Mouse (Mus musculus): ENCODE results near the gene Mllt3. TPM values are rescaled to one million over a fixed set of nuclear protein-coding genes. Genes with fewer than 3 reads are reported as not detected.
A peak's percentile ranks its signal among the peaks of the same experiment; 100 is the strongest.

The Mllt3 gene
- polyA plus RNA-seq, 1 experiment from 2014 or later: 73.6 TPM

DNA sequence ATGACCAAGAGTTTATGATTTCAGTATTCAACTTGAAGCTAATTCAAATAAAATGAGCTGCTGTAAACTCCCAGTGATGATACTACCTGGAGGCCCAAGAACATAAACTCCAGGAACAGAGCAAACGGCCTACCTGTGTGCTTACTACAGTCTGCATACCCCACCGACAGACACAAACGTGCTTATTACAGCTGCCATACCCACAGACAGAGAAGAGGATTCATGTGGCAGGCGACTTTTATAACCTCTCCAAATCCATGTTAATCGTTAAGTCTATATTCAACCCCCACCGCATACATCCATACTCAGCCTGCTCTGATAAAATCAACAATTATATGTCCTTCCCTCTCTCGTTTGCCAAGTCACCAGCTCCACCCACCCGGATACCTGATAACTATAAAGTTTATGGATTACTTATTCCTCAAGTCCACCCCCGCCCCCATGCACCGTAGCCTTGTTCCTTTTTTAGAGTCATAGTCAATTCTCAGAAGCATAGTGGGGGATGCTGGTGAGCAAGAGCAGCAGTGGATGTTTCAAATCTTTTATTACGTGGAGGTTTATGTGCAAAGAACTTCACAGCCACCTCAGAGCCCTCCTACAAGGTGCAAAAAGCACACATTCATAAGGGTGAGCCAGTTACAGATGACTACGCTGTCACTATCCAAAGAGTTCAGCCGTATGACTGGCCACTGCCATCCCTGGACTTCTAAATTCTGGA, 70.0 kb downstream of the Mllt3 start:
- no peak for ATAC-seq (ENCODE audit: low read depth)
- H3K4me1 ChIP-seq (replicated peaks): peaks cover 5% of the 10 kb centered on the region; the same call in 1 of the 2 replicates
- H3K4me2 ChIP-seq: no peak overlapping the region
- no peak overlapping the region for H3K9ac ChIP-seq
- no peak overlapping the region for H3K4me3 ChIP-seq
- no peaks in the 10 kb centered on the region for H3K9me3 ChIP-seq
- WGBS: 88% methylated on average over 13 of the region's 13 CpGs
- no peaks in the 10 kb centered on the region for H3K27me3 ChIP-seq
- no peaks in the 10 kb centered on the region for H3K36me3 ChIP-seq
- no peak overlapping the region for H3K27ac ChIP-seq (replicated peaks)

DNA sequence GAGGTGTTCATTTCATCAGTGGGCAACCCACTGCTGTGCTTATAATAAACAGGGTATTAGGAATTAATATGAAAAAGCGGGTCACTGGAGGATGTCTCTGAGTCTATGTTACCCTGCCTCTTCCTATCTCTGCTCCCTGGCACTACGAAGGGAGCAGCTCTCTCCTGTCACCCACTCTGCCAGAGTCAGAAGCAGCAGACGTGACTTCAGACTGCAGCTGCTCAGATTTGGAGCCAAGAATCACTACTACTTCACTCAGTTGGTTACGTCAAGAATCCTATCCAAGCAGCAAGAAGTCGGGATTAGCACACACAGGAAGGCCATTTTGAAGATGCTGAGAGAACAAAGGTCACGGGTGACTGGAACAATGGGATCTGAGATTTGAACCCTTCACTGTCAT, 71.3 kb downstream of the Mllt3 start:
- 79% methylated on average over 6 of the region's 6 CpGs for WGBS

DNA sequence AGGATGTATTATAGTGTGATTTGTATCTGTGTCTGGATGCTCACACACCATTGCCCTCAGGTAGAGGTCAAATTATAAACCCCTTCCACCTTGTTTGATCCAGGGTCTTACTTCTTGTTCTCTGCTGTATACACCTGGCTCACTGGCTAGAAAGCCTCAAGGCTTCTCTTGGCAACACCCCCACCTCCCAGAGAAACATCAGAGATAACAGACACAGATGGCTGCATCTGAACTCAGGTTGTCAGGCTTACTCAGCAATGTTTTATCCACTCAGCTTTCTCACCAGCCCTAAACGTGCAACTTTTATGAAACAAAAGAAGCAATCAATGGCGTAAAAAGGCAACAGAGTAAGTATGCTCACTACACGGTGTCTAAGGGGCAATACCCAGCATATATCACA, 75.3 kb downstream of the Mllt3 start:
- H3K4me2 ChIP-seq: no peak overlapping the region
- no peaks in the 10 kb centered on the region for H3K27me3 ChIP-seq
- H3K9ac ChIP-seq: no peak overlapping the region
- no peak overlapping the region for H3K4me3 ChIP-seq
- 53% methylated on average over 3 of the region's 3 CpGs for WGBS
- ATAC-seq (ENCODE audit: low read depth): no peak
- no peaks in the 10 kb centered on the region for H3K9me3 ChIP-seq
- peaks cover 29% of the 10 kb centered on the region for H3K4me1 ChIP-seq (replicated peaks)
- no peaks in the 10 kb centered on the region for H3K36me3 ChIP-seq
- no peak overlapping the region for H3K27ac ChIP-seq (replicated peaks)

More for the DNA sequence above, 71.3 kb downstream of the Mllt3 start:
- Histone ChIP-seq H3K4me1 (replicated peaks) (peaks cover 11% of the 10 kb centered on the region), H3K9me3 (no peaks in the 10 kb centered on the region), H3K4me2 (no peak overlapping the region), H3K36me3 (no peaks in the 10 kb centered on the region), H3K9ac (no peak overlapping the region), H3K27me3 (no peaks in the 10 kb centered on the region), H3K27ac (replicated peaks) (no peak overlapping the region), H3K4me3 (no peak overlapping the region)
- no peak for ATAC-seq (ENCODE audit: low read depth)

DNA sequence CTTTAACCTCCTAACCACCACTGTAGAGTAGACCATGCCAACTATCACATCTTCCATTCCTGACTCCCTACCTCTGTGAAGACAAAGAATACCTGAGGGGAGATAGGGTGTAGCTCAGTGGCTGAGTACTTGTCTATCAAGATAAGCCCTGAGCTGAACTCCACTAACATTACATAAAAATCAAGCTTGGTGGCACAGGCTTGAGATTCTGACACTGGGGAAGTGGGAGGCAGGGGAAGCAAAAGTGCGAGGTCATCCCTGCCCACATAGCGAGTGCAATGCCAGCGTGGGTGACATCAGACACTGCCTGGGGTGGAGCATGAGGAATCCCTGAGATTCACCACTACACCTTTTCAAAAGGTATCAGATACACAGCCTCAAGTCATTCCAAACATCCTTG, 76.0 kb downstream of the Mllt3 start:
- 0 out of 2 replicates have a peak, but pooled peaks have one; percentile 26 for ATAC-seq (ENCODE audit: low read depth)
- H3K9me3 ChIP-seq: no peaks in the 10 kb centered on the region
- H3K4me1 ChIP-seq (replicated peaks): peaks cover 29% of the 10 kb centered on the region
- no peaks in the 10 kb centered on the region for H3K36me3 ChIP-seq
- 96% methylated on average over 3 of the region's 3 CpGs for WGBS
- H3K9ac ChIP-seq: no peak overlapping the region
- no peak overlapping the region for H3K4me3 ChIP-seq
- H3K27me3 ChIP-seq: no peaks in the 10 kb centered on the region
- no peak overlapping the region for H3K27ac ChIP-seq (replicated peaks)
- no peak overlapping the region for H3K4me2 ChIP-seq

DNA sequence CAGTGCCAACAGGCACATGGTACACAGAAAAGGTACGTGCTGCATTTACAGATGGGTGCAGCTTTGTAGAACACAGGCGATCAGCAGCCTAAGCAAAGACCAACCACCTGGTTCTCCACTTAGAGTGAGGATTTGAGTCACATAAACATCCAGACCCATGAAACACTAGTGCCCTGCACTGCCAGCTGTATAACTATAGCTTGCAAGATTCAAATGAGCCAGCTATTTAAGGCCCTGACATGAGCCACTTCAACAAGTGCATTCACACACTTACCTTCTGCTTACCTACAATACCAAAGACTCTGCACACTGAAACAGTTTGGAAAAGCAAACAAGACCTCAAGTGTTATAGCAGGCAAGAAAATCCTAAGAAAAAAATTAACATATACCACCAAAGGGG, 78.0 kb downstream of the Mllt3 start:
- 85% methylated on average over 2 of the region's 2 CpGs for WGBS
- H3K9me3 ChIP-seq: no peaks in the 10 kb centered on the region
- H3K4me2 ChIP-seq: no peak overlapping the region
- H3K4me3 ChIP-seq: no peak overlapping the region
- H3K9ac ChIP-seq: no peak overlapping the region
- no peak for ATAC-seq (ENCODE audit: low read depth)
- peaks cover 29% of the 10 kb centered on the region for H3K4me1 ChIP-seq (replicated peaks)
- H3K27ac ChIP-seq (replicated peaks): no peak overlapping the region
- H3K27me3 ChIP-seq: no peaks in the 10 kb centered on the region
- H3K36me3 ChIP-seq: no peaks in the 10 kb centered on the region

DNA sequence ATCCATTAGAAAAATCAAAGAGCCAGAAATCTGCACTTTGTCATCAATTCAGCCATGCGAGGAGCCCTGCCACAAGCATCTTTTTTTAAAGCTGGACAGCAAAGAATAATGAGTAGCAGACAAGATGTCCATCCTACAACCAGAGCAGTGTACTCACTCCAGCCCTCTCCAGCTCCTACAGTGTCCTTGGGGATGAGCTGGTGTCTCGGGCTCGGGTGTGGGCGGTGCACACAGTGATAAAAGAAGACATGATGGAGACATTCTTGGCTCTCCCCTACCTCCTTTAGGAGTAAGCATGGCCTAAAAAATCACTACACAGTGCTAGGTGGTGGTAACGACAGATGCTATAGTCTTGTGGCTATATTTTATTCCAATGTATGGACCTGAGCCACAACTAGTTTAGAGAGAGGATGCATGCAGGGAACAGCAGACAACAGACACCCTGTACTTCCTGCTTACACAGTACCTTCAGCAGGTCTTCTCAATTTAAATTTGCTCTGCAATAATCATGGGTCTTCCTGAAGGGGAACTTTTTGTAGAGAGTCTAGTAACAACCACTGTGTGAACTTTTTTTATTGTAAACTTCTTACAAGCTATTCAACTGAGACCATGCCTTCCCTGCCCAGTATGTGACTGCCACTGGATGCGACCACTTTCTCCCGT, 78.6 kb downstream of the Mllt3 start:
- no peaks in the 10 kb centered on the region for H3K36me3 ChIP-seq
- ATAC-seq (ENCODE audit: low read depth): peak; percentile 45; the same call in 1 of the 2 replicates
- H3K27me3 ChIP-seq: no peaks in the 10 kb centered on the region
- H3K9ac ChIP-seq: no peak overlapping the region
- peaks cover 29% of the 10 kb centered on the region for H3K4me1 ChIP-seq (replicated peaks)
- H3K4me3 ChIP-seq: no peak overlapping the region
- no peak overlapping the region for H3K4me2 ChIP-seq
- H3K27ac ChIP-seq (replicated peaks): no peak overlapping the region
- H3K9me3 ChIP-seq: no peaks in the 10 kb centered on the region
- WGBS: 75% methylated on average over 7 of the region's 7 CpGs

DNA sequence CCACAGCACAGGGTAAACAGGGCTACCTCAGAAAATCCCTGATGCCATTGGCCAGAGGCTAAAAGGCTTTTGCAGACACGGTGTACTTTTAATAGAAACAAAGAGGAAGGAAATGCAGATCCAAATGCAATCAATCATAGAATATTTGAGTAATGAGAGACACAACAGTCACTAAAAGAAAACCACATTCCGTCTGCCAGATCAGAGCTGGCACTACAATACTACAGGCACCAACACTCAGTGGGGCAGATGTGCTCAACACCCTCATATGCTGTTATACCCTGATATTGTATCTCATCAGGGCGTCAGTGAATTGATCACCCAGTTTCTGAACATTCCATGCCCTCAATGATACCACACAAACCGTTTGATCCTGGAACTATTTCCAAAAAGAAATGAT, 79.4 kb downstream of the Mllt3 start:
- no peak overlapping the region; the same call in 1 of the 2 replicates for H3K27ac ChIP-seq (replicated peaks)
- no peak for ATAC-seq (ENCODE audit: low read depth)
- no peaks in the 10 kb centered on the region for H3K27me3 ChIP-seq
- no peak overlapping the region for H3K4me2 ChIP-seq
- no peaks in the 10 kb centered on the region for H3K36me3 ChIP-seq
- H3K4me3 ChIP-seq: no peak overlapping the region
- H3K9ac ChIP-seq: no peak overlapping the region
- no peaks in the 10 kb centered on the region for H3K9me3 ChIP-seq
- 74% methylated on average over 4 of the region's 4 CpGs for WGBS
- peaks cover 29% of the 10 kb centered on the region for H3K4me1 ChIP-seq (replicated peaks)

DNA sequence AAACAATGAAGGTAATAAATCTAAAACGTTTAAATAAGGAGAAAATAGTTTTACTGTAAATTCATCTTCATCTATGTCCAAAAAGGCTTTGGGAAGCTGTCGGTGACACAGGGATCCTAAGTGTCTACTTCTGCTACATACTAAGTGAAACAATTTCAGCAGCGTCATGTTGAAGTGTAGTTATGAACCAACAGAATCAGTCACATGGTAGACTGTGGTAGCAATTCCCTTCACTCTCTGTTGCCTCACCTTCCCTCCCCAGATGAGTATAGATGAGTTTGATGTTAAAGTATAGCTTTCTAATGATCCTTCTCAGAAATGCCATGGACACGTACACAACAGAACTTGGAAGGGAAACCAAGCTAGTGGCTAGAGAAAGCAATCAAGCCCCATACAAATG, 79.9 kb downstream of the Mllt3 start:
- WGBS: 82% methylated on average over 4 of the region's 4 CpGs
- no peak overlapping the region for H3K4me2 ChIP-seq
- no peaks in the 10 kb centered on the region for H3K9me3 ChIP-seq
- no peaks in the 10 kb centered on the region for H3K36me3 ChIP-seq
- no peak overlapping the region for H3K27ac ChIP-seq (replicated peaks)
- no peaks in the 10 kb centered on the region for H3K27me3 ChIP-seq
- peaks cover 27% of the 10 kb centered on the region for H3K4me1 ChIP-seq (replicated peaks)
- no peak overlapping the region for H3K4me3 ChIP-seq
- H3K9ac ChIP-seq: no peak overlapping the region
- ATAC-seq (ENCODE audit: low read depth): no peak

DNA sequence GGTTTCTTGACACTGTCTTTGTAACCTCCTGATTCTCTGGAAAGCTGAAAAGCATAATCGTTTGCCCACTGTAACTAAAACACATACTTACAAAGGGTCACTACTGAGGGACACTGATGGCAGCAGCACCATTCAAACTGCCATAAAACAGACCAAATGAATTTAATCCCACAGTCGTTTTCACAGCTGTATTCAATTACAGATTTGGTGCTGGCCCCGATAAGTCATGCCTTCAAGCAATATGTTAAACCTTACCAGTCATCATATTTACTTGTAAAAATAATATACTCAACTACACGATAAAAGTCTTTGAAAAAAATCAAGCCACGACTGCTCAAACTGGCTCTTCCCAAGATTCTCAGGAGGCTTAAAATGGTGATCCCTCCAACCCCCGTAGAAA, 83.7 kb downstream of the Mllt3 start:
- WGBS: 66% methylated on average over 6 of the region's 6 CpGs
- Histone ChIP-seq H3K4me3 (no peak overlapping the region), H3K9me3 (no peaks in the 10 kb centered on the region), H3K36me3 (no peaks in the 10 kb centered on the region), H3K27ac (replicated peaks) (no peak overlapping the region), H3K4me2 (no peak overlapping the region), H3K4me1 (replicated peaks) (peaks cover 11% of the 10 kb centered on the region), H3K27me3 (no peaks in the 10 kb centered on the region), H3K9ac (no peak overlapping the region)
- no peak for ATAC-seq (ENCODE audit: low read depth)

DNA sequence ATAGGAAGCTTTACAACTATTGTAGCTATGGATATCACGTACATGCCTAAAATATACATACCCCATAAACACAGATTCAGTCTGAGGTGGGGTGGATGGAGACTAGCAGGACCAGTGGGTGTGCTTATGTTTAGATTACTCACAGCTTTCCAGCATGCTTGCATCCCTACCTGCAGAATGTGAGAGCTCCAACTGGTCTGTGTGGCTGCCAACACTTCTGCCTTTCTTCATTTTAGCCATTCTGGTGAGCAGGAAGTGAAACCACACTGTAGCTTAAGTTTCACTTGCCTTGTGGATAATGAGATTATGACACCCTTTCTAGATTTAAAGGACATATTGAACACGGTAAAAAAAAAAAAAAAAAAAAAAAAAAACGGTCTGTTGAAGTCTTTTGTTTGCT, 88.8 kb downstream of the Mllt3 start:
- Histone ChIP-seq H3K36me3 (no peaks in the 10 kb centered on the region), H3K27ac (replicated peaks) (no peak overlapping the region), H3K9ac (no peak overlapping the region), H3K4me3 (no peak overlapping the region), H3K27me3 (no peaks in the 10 kb centered on the region), H3K9me3 (no peaks in the 10 kb centered on the region), H3K4me2 (no peak overlapping the region), H3K4me1 (replicated peaks) (peaks cover 16% of the 10 kb centered on the region)
- no peak for ATAC-seq (ENCODE audit: low read depth)
- 74% methylated on average over 3 of the region's 3 CpGs for WGBS

DNA sequence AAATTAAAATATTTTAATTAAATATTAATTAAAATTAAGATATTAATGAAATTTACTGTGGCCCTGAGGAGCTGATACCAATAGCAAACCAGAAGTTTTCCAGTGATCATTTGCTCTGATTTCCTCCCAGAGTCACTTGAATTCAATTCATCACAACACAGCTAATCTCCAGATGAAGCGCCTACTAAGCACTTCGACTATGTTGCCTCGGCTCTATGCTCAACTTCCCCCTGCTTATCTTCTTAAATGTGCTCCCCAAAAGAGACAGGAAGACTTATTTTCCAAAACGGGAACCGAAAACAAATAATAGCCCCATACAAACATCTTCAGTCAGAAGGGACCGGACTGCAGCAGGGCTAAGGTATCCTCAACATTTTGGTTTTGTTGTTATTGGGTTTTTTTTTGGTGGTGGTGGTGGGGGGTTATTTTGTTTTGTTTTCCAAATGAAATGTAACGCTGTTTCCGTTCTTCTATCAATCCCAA, 90.2 kb downstream of the Mllt3 start:
- no peak overlapping the region for H3K27ac ChIP-seq (replicated peaks)
- whole genome bisulfite sequencing: 88% methylated on average over 8 of the region's 8 CpGs
- no peaks in the 10 kb centered on the region for H3K9me3 ChIP-seq

DNA sequence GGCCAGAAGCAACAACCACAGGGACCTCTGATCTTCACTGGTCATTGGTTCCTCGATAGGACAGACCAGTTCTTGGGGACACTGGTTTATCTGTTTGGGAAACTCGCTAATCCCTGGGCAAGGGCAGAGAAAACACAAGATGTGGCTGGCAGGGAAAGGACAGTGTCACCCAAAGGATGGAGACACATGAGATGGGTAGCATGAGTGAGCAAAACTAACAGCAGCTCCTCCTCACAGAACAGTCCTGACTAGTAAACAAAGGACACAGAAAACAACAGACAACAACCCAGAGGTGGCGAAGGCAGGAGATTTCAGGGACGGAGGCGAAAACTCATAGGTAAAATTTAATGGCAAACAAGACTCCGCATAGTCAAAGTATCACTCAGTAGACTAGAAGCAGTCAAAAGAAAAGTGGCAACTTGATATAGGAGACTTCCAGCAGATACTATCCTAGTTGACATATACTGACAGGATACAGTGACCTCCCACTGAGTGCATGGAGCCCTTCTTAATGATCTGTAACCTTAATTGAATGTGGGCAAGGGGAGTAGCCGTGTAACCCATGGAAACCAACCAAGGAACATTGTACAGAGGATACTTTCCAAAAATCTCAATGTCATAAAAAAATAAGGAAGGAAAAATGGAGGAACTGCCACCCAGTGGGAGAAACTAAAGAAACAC, 93.5 kb downstream of the Mllt3 start:
- WGBS: 87% methylated on average over 7 of the region's 7 CpGs
- Histone ChIP-seq H3K36me3 (no peaks in the 10 kb centered on the region), H3K27ac (replicated peaks) (no peak overlapping the region), H3K4me3 (no peak overlapping the region), H3K4me2 (no peak overlapping the region), H3K27me3 (no peaks in the 10 kb centered on the region), H3K9ac (no peak overlapping the region), H3K9me3 (no peaks in the 10 kb centered on the region), H3K4me1 (replicated peaks) (peaks cover 24% of the 10 kb centered on the region)
- ATAC-seq (ENCODE audit: low read depth): no peak

More for the DNA sequence above, 90.2 kb downstream of the Mllt3 start:
- no peak for ATAC-seq (ENCODE audit: low read depth)
- H3K36me3 ChIP-seq: no peaks in the 10 kb centered on the region
- H3K4me3 ChIP-seq: no peak overlapping the region
- H3K4me1 ChIP-seq (replicated peaks): peaks cover 16% of the 10 kb centered on the region
- H3K9ac ChIP-seq: no peak overlapping the region
- no peaks in the 10 kb centered on the region for H3K27me3 ChIP-seq
- no peak overlapping the region for H3K4me2 ChIP-seq

Data from neural tube, embryonic 13.5 days (tissue).